In the genomic region with DNA sequence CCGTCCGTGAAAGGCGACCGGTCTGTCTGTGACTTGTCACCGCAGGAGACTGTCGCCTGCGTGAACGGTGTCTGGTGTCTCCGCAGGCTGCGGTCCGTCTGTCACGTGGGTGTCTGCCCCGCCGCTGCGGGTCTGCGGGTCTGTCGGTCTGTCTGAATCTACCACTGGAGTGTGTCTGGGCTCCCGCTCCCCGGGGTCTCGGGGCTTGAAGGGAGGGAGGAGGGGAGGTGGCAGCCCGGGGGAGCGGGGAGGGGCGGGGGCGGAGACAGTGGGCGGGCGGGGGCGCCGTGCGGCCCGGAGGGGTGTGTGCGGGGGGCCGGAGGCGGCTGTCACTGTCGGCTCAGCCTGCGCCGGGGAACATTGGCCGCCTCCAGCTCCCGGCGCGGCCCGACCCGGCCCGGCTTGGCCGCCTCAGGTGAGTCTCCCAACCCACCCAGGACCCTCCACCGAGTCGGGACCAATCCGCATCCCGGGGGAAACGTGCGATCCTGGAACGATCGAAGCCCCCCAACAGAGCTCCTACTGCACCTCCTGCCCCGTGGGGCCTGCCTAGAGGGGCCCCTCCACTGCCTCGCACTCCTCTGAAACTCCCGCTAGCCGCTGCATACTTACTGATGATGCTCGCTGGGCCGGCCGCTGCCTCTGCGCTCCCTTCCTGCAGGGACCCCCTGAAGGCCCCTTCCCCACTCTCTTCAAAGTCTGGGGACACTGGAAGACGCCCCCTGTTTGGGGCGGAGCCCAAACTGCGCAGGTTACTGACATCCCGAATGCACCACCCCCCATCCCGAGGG, we compare ENCODE assay signal across 8 mouse cellular contexts. TPM values are rescaled to one million over a fixed set of nuclear protein-coding genes. Genes with fewer than 3 reads are reported as not detected.
DNase-seq lines count a peak whose midpoint lies in the region; ATAC-seq and TF ChIP-seq lines count a peak whose summit lies in the region.

No protein-coding gene starts in this region.

- H3K9me3 ChIP-seq in heart, embryonic 13.5 days, result no peaks in the 10 kb centered on the region

- no peak for ATAC-seq in CD4-positive, CD25-positive, alpha-beta regulatory T cell, adult 4 months
- peak; percentile 29 for ATAC-seq in heart, embryonic 13.5 days (ENCODE audit: extremely low read depth, insufficient number of reproducible peaks, low FRiP score, low TSS enrichment)
- no peak for ATAC-seq in activated CD4-positive, CD25-positive, alpha-beta regulatory T cell, adult 4 months

- TF ChIP-seq CTCF in left cerebral cortex, adult 2 months (IDR thresholded peaks at IDR 0.05), result no peak

- peak overlapping the region; percentile 57 for H3K27ac ChIP-seq in heart, embryonic 13.5 days (replicated peaks)
- H3K27ac ChIP-seq in left cerebral cortex, adult 2 months, result peak overlapping the region; percentile 91

- 1% methylated on average over 63 of the region's 65 CpGs for WGBS in heart, embryonic 13.5 days

- intact Hi-C loops in left cerebral cortex, adult 2 months (cut with DNase I), result loop anchor here (2.0 to 5.0 kb wide), 3 partner anchors 165 to 257 kb away; no protein-coding TSS in a partner anchor

- peak overlapping the region; percentile 57 for H3K4me3 ChIP-seq in heart, embryonic 13.5 days
- peak overlapping the region; percentile 62 for H3K4me3 ChIP-seq in left cerebral cortex, adult 2 months

- peak overlapping the region; percentile 79 for H3K9ac ChIP-seq in heart, embryonic 13.5 days

- peaks cover 46% of the 10 kb centered on the region for H3K4me1 ChIP-seq in heart, embryonic 13.5 days

- H3K36me3 ChIP-seq in heart, embryonic 13.5 days, result no peaks in the 10 kb centered on the region

- H3K27me3 ChIP-seq in heart, embryonic 13.5 days (replicated peaks), result peaks cover 61% of the 10 kb centered on the region

- peak overlapping the region; percentile 100 for H3K4me2 ChIP-seq in heart, embryonic 13.5 days

- peak; percentile 61 for DNase-seq in CD4-positive, CD25-positive, alpha-beta regulatory T cell, adult 2 months (ENCODE audit: low read depth, low spot score)
- peak; percentile 31 for DNase-seq in lung, postnatal 10 days
- DNase-seq in lung, adult 18-20 months, result no peak
- peak; percentile 63 to 65 for DNase-seq in left cerebral cortex, adult 2 months (ENCODE audit: extremely low spot score in 1 of 2, low spot score in 2 of 2)
- peak; percentile 38 for DNase-seq in naive thymus-derived CD4-positive, alpha-beta T cell, adult 2 months (ENCODE audit: low read depth)

RNA-seq across cellular contexts. Expression of a gene that starts 0.8 kb away (rescaled TPM):
- under 1 TPM in 1 of 2 experiments, not detected in 1; 0.16 TPM for polyA plus RNA-seq in CD4-positive, CD25-positive, alpha-beta regulatory T cell, adult 4 months (2017; shearing (Covaris generic))
- polyA plus RNA-seq in heart, embryonic 13.5 days (2015; fragmentation: Nextera tagmentation; extraction: Ambion mirVana), result 12.7 and 14.8 TPM in 2 replicates
- total RNA-seq in left cerebral cortex, adult 2 months (2021), result 10 to 100 TPM; 53.8 to 62.9 TPM
- polyA plus RNA-seq in activated CD4-positive, CD25-positive, alpha-beta regulatory T cell, adult 4 months (2017; shearing (Covaris generic)), result not detected

RNA-seq across cellular contexts. Expression of a gene that starts 6.3 kb away (rescaled TPM):
- 1 to 10 TPM in 1 of 2 experiments, under 1 TPM in 1; 0.65 to 1.3 TPM for polyA plus RNA-seq in CD4-positive, CD25-positive, alpha-beta regulatory T cell, adult 4 months (2017; shearing (Covaris generic))
- 8.1 and 8.8 TPM in 2 replicates for polyA plus RNA-seq in heart, embryonic 13.5 days (2015; fragmentation: Nextera tagmentation; extraction: Ambion mirVana)
- total RNA-seq in left cerebral cortex, adult 2 months (2021), result 10 to 100 TPM; 11.6 to 14.4 TPM
- 1 to 10 TPM in 1 of 2 experiments, not detected in 1; 1.7 TPM for polyA plus RNA-seq in activated CD4-positive, CD25-positive, alpha-beta regulatory T cell, adult 4 months (2017; shearing (Covaris generic))

RNA-seq across cellular contexts. Expression of a gene that starts 19.3 kb away (rescaled TPM):
- polyA plus RNA-seq in CD4-positive, CD25-positive, alpha-beta regulatory T cell, adult 4 months (2017; shearing (Covaris generic)), result 10 to 100 TPM; 60.2 to 63.7 TPM
- 84.9 and 88.1 TPM in 2 replicates for polyA plus RNA-seq in heart, embryonic 13.5 days (2015; fragmentation: Nextera tagmentation; extraction: Ambion mirVana)
- 100 to 1,000 TPM; 202 to 221 TPM for total RNA-seq in left cerebral cortex, adult 2 months (2021)
- 10 to 100 TPM; 65.0 to 75.8 TPM for polyA plus RNA-seq in activated CD4-positive, CD25-positive, alpha-beta regulatory T cell, adult 4 months (2017; shearing (Covaris generic))

RNA-seq across cellular contexts. Expression of a gene that starts 26.1 kb away (rescaled TPM):
- polyA plus RNA-seq in CD4-positive, CD25-positive, alpha-beta regulatory T cell, adult 4 months (2017; shearing (Covaris generic)), result 1 to 10 TPM; 1.0 to 1.7 TPM
- 44.7 and 47.3 TPM in 2 replicates for polyA plus RNA-seq in heart, embryonic 13.5 days (2015; fragmentation: Nextera tagmentation; extraction: Ambion mirVana)
- total RNA-seq in left cerebral cortex, adult 2 months (2021), result 1 to 10 TPM; 4.5 to 6.5 TPM
- polyA plus RNA-seq in activated CD4-positive, CD25-positive, alpha-beta regulatory T cell, adult 4 months (2017; shearing (Covaris generic)), result 1 to 10 TPM; 1.3 to 1.5 TPM

RNA-seq across cellular contexts. Expression of a gene that starts 45.2 kb away (rescaled TPM):
- polyA plus RNA-seq in CD4-positive, CD25-positive, alpha-beta regulatory T cell, adult 4 months (2017; shearing (Covaris generic)), result 10 to 100 TPM in 1 of 2 experiments, 1 to 10 TPM in 1; 9.2 to 16.7 TPM
- 8.1 and 8.7 TPM in 2 replicates for polyA plus RNA-seq in heart, embryonic 13.5 days (2015; fragmentation: Nextera tagmentation; extraction: Ambion mirVana)
- 10 to 100 TPM; 22.8 to 25.1 TPM for total RNA-seq in left cerebral cortex, adult 2 months (2021)
- polyA plus RNA-seq in activated CD4-positive, CD25-positive, alpha-beta regulatory T cell, adult 4 months (2017; shearing (Covaris generic)), result 10 to 100 TPM in 1 of 2 experiments, 1 to 10 TPM in 1; 7.8 to 10.1 TPM

Comparison
In these comparisons a context has a peak if more than half of its experiments do, and no peak if none do; other contexts are left out.
1. DNase-seq: peak in CD4-positive, CD25-positive, alpha-beta regulatory T cell, adult 2 months (single experiment), lung, postnatal 10 days (single experiment), left cerebral cortex, adult 2 months (2 of 2) and naive thymus-derived CD4-positive, alpha-beta T cell, adult 2 months (single experiment); none in lung, adult 18-20 months (0 of 2).
2. RNA of a gene that starts 0.8 kb away (polyA plus RNA-seq): 12.7 to 14.8 TPM in heart, embryonic 13.5 days; 0.16 TPM in CD4-positive, CD25-positive, alpha-beta regulatory T cell, adult 4 months and not detected in activated CD4-positive, CD25-positive, alpha-beta regulatory T cell, adult 4 months; every median in the first group is over 10 times any median in the second.